In genomic region chr17:47507523-47507922, GRCm38 (mm10) we compare ENCODE assay signal across 8 mouse cellular contexts. TPM values are rescaled to one million over a fixed set of nuclear protein-coding genes. Genes with fewer than 3 reads are reported as not detected.
DNase-seq lines count a peak whose midpoint lies in the region; ATAC-seq and TF ChIP-seq lines count a peak whose summit lies in the region.

No protein-coding gene starts in this region.

- H3K4me2 ChIP-seq in heart, embryonic 12.5 days: peak overlapping the region; percentile 68
- H3K4me2 ChIP-seq in lung, postnatal 0 days (replicated peaks; ENCODE audit: low read depth, low read length): peak overlapping the region; percentile 66
- peak overlapping the region; percentile 54 for H3K4me2 ChIP-seq in intestine, embryonic 14.5 days (ENCODE audit: low read length)
- peak overlapping the region; percentile 50 for H3K4me2 ChIP-seq in stomach, embryonic 14.5 days (replicated peaks; ENCODE audit: low read depth, low read length)
- H3K4me2 ChIP-seq in hindbrain, embryonic 16.5 days (ENCODE audit: low read length): no peak overlapping the region

- TF ChIP-seq CTCF in lung, postnatal 0 days (IDR thresholded peaks at IDR 0.05): no peak

- no peak for ATAC-seq in heart, embryonic 12.5 days (ENCODE audit: insufficient number of reproducible peaks, low FRiP score)
- no peak for ATAC-seq in lung, postnatal 0 days
- ATAC-seq in intestine, embryonic 14.5 days (replicated peaks; ENCODE audit: low FRiP score, low TSS enrichment, low read depth): no peak
- no peak for ATAC-seq in stomach, embryonic 14.5 days (ENCODE audit: insufficient number of reproducible peaks, insufficient read depth, low FRiP score, low read depth)
- ATAC-seq in hindbrain, embryonic 16.5 days: no peak

- no peak for TF ChIP-seq EP300 in lung, postnatal 0 days (IDR thresholded peaks at IDR 0.05)

- WGBS in heart, embryonic 12.5 days: 69% methylated on average over 2 of the region's 2 CpGs
- WGBS in lung, postnatal 0 days: 41% methylated on average over 2 of the region's 2 CpGs
- WGBS in intestine, embryonic 14.5 days: 74% methylated on average over 2 of the region's 2 CpGs
- WGBS in stomach, embryonic 14.5 days: 74% methylated on average over 2 of the region's 2 CpGs
- 82% methylated on average over 2 of the region's 2 CpGs for WGBS in hindbrain, embryonic 16.5 days

- H3K4me1 ChIP-seq in heart, embryonic 12.5 days (replicated peaks): peaks cover 53% of the 10 kb centered on the region
- H3K4me1 ChIP-seq in lung, postnatal 0 days (ENCODE audit: insufficient read depth, low read depth, low read length): peaks cover 46% of the 10 kb centered on the region
- peaks cover 49% of the 10 kb centered on the region for H3K4me1 ChIP-seq in intestine, embryonic 14.5 days (replicated peaks; ENCODE audit: control insufficient read depth, insufficient read depth, low read length)
- H3K4me1 ChIP-seq in stomach, embryonic 14.5 days (ENCODE audit: control insufficient read depth, insufficient read depth, low read length): peaks cover 30% of the 10 kb centered on the region
- H3K4me1 ChIP-seq in hindbrain, embryonic 16.5 days (ENCODE audit: control insufficient read depth, insufficient read depth, low read depth, low read length): peaks cover 11% of the 10 kb centered on the region; the same call in 1 of the 2 replicates

- peak overlapping the region; percentile 91; the same call in 1 of the 2 replicates for H3K27ac ChIP-seq in heart, embryonic 12.5 days (ENCODE audit: poor library complexity, severe bottlenecking)
- H3K27ac ChIP-seq in lung, postnatal 0 days (ENCODE audit: low read length): peak overlapping the region; percentile 99
- peak overlapping the region; percentile 82; the same call in 1 of the 2 replicates for H3K27ac ChIP-seq in intestine, embryonic 14.5 days (ENCODE audit: low read depth)
- H3K27ac ChIP-seq in stomach, embryonic 14.5 days (ENCODE audit: low read length): peak overlapping the region; percentile 92
- no peak overlapping the region for H3K27ac ChIP-seq in hindbrain, embryonic 16.5 days (ENCODE audit: low read depth, low read length)

- H3K9ac ChIP-seq in heart, embryonic 12.5 days: no peak overlapping the region
- no peak overlapping the region for H3K9ac ChIP-seq in lung, postnatal 0 days (replicated peaks; ENCODE audit: low read depth)
- H3K9ac ChIP-seq in intestine, embryonic 14.5 days (ENCODE audit: low read length): no peak overlapping the region
- no peak overlapping the region for H3K9ac ChIP-seq in stomach, embryonic 14.5 days (replicated peaks; ENCODE audit: low read depth, low read length)
- H3K9ac ChIP-seq in hindbrain, embryonic 16.5 days (ENCODE audit: low read depth, low read length): no peak overlapping the region

- no peak overlapping the region for H3K4me3 ChIP-seq in heart, embryonic 12.5 days
- H3K4me3 ChIP-seq in lung, postnatal 0 days (ENCODE audit: low read depth, low read length): 0 out of 2 replicates have a peak overlapping the region, but pooled peaks have one; percentile 35
- H3K4me3 ChIP-seq in intestine, embryonic 14.5 days (ENCODE audit: low read depth, low read length): no peak overlapping the region
- no peak overlapping the region for H3K4me3 ChIP-seq in stomach, embryonic 14.5 days (ENCODE audit: low read depth, low read length)
- H3K4me3 ChIP-seq in hindbrain, embryonic 16.5 days (ENCODE audit: low read length): no peak overlapping the region

- DNase-seq in heart, postnatal 4 days: no peak
- DNase-seq in lung, postnatal 0 days (ENCODE audit: low spot score): peak; percentile 13
- DNase-seq in lung, postnatal 4 days: no peak
- DNase-seq in intestine, embryonic 14.5 days (ENCODE audit: low spot score): no peak
- DNase-seq in MN1 (ENCODE audit: low spot score): no peak

- H3K27me3 ChIP-seq in heart, embryonic 12.5 days (replicated peaks): no peaks in the 10 kb centered on the region
- H3K27me3 ChIP-seq in lung, postnatal 0 days (replicated peaks; ENCODE audit: insufficient read depth, low read length): no peaks in the 10 kb centered on the region
- no peaks in the 10 kb centered on the region for H3K27me3 ChIP-seq in intestine, embryonic 14.5 days (replicated peaks; ENCODE audit: control insufficient read depth, insufficient read depth, low read length)
- no peaks in the 10 kb centered on the region for H3K27me3 ChIP-seq in stomach, embryonic 14.5 days (ENCODE audit: control insufficient read depth, insufficient read depth, low read length)
- H3K27me3 ChIP-seq in hindbrain, embryonic 16.5 days (replicated peaks; ENCODE audit: control insufficient read depth, insufficient read depth, low read length): no peaks in the 10 kb centered on the region

- no peaks in the 10 kb centered on the region for H3K9me3 ChIP-seq in heart, embryonic 12.5 days (replicated peaks)
- H3K9me3 ChIP-seq in lung, postnatal 0 days (ENCODE audit: low read length): no peaks in the 10 kb centered on the region
- no peaks in the 10 kb centered on the region for H3K9me3 ChIP-seq in intestine, embryonic 14.5 days (ENCODE audit: control insufficient read depth, low read length)
- H3K9me3 ChIP-seq in stomach, embryonic 14.5 days (ENCODE audit: control insufficient read depth, low read depth, low read length): no peaks in the 10 kb centered on the region
- H3K9me3 ChIP-seq in hindbrain, embryonic 16.5 days (ENCODE audit: control insufficient read depth, low read length): no peaks in the 10 kb centered on the region

- H3K36me3 ChIP-seq in heart, embryonic 12.5 days: no peaks in the 10 kb centered on the region
- H3K36me3 ChIP-seq in lung, postnatal 0 days (ENCODE audit: insufficient read depth, low read length): no peaks in the 10 kb centered on the region
- no peaks in the 10 kb centered on the region for H3K36me3 ChIP-seq in intestine, embryonic 14.5 days (ENCODE audit: control insufficient read depth, insufficient read depth, low read length)
- H3K36me3 ChIP-seq in stomach, embryonic 14.5 days (ENCODE audit: control insufficient read depth, insufficient read depth, low read length): no peaks in the 10 kb centered on the region
- no peaks in the 10 kb centered on the region for H3K36me3 ChIP-seq in hindbrain, embryonic 16.5 days (ENCODE audit: control insufficient read depth, insufficient read depth, low read length)

RNA-seq across cellular contexts. Expression of gene Ccnd3, which starts 2.7 kb away (rescaled TPM):
- 533 and 538 TPM in 2 replicates for polyA plus RNA-seq in heart, embryonic 12.5 days (2016; fragmentation: Nextera tagmentation; extraction: Ambion mirVana)
- total RNA-seq in heart, postnatal 4 days (2021): 100 to 1,000 TPM; 170 to 175 TPM
- polyA plus RNA-seq in lung, postnatal 0 days (2015; fragmentation: Nextera tagmentation; extraction: Ambion mirVana): 195 and 214 TPM in 2 replicates
- 450 and 457 TPM in 2 replicates for polyA plus RNA-seq in intestine, embryonic 14.5 days (2014; fragmentation: Nextera tagmentation; extraction: Ambion mirVana)
- 425 and 428 TPM in 2 replicates for polyA plus RNA-seq in stomach, embryonic 14.5 days (2014; fragmentation: Nextera tagmentation; extraction: Ambion mirVana)
- 81.7 and 99.9 TPM in 2 replicates for polyA plus RNA-seq in hindbrain, embryonic 16.5 days (2015; fragmentation: Nextera tagmentation; extraction: Ambion mirVana)

RNA-seq across cellular contexts. Expression of gene Taf8, which starts 5.4 kb away (rescaled TPM):
- 21.1 and 22.1 TPM in 2 replicates for polyA plus RNA-seq in heart, embryonic 12.5 days (2016; fragmentation: Nextera tagmentation; extraction: Ambion mirVana)
- 10 to 100 TPM; 13.7 to 14.6 TPM for total RNA-seq in heart, postnatal 4 days (2021)
- polyA plus RNA-seq in lung, postnatal 0 days (2015; fragmentation: Nextera tagmentation; extraction: Ambion mirVana): 16.0 and 22.4 TPM in 2 replicates
- polyA plus RNA-seq in intestine, embryonic 14.5 days (2014; fragmentation: Nextera tagmentation; extraction: Ambion mirVana): 21.5 and 25.0 TPM in 2 replicates
- polyA plus RNA-seq in stomach, embryonic 14.5 days (2014; fragmentation: Nextera tagmentation; extraction: Ambion mirVana): 24.5 and 27.3 TPM in 2 replicates
- polyA plus RNA-seq in hindbrain, embryonic 16.5 days (2015; fragmentation: Nextera tagmentation; extraction: Ambion mirVana): 20.0 and 20.5 TPM in 2 replicates
